ENCODE assay signal across 8 mouse cellular contexts in genomic region chr5:111257127-111257526, GRCm38 (mm10).
DNase-seq lines count a peak whose midpoint lies in the region; ATAC-seq and TF ChIP-seq lines count a peak whose summit lies in the region.

No protein-coding gene starts in this region.

- H3K27ac ChIP-seq in ES-Bruce4 (ENCODE audit: insufficient read depth, low read length): no peak overlapping the region
- H3K27ac ChIP-seq in gastrocnemius, adult 2 months: no peak overlapping the region
- peak overlapping the region; percentile 91 for H3K27ac ChIP-seq in midbrain, embryonic 12.5 days (replicated peaks)

- no peak for TF ChIP-seq EP300 in ES-Bruce4 (IDR thresholded peaks at IDR 0.05; ENCODE audit: insufficient read depth, low read depth, low read length)

- no peak for TF ChIP-seq POLR2A in ES-Bruce4 (IDR thresholded peaks at IDR 0.05; ENCODE audit: insufficient read depth, low read length)

- no peaks in the 10 kb centered on the region for H3K9me3 ChIP-seq in ES-Bruce4 (replicated peaks; ENCODE audit: control insufficient read depth, insufficient read depth, low read length, poor library complexity, severe bottlenecking)
- no peaks in the 10 kb centered on the region for H3K9me3 ChIP-seq in midbrain, embryonic 12.5 days

- H3K4me3 ChIP-seq in ES-Bruce4 (ENCODE audit: low read depth, low read length): no peak overlapping the region
- H3K4me3 ChIP-seq in gastrocnemius, adult 2 months: no peak overlapping the region
- H3K4me3 ChIP-seq in midbrain, embryonic 12.5 days: no peak overlapping the region

- WGBS in midbrain, embryonic 12.5 days: 0% methylated on average over 2 of the region's 2 CpGs

- peak; percentile 74 for TF ChIP-seq CTCF in ES-Bruce4 (IDR thresholded peaks at IDR 0.05; ENCODE audit: low read depth, low read length)
- peak; percentile 73 for TF ChIP-seq CTCF in gastrocnemius, adult 2 months (IDR thresholded peaks at IDR 0.05)

- peak; percentile 25; the same call in 1 of the 2 replicates for ATAC-seq in midbrain, embryonic 12.5 days (ENCODE audit: low FRiP score, low read depth)

- intact Hi-C loops in gastrocnemius, adult 2 months (cut with DNase I): loop anchor here (5.0 kb wide), 2 partner anchors 275 to 415 kb away; no protein-coding TSS in a partner anchor

- no peaks in the 10 kb centered on the region for H3K4me1 ChIP-seq in ES-Bruce4 (ENCODE audit: control insufficient read depth, insufficient read depth, low read length)
- peaks cover 46% of the 10 kb centered on the region for H3K4me1 ChIP-seq in midbrain, embryonic 12.5 days

- no peak overlapping the region for H3K9ac ChIP-seq in ES-Bruce4 (ENCODE audit: low read depth, poor library complexity, severe bottlenecking)
- H3K9ac ChIP-seq in midbrain, embryonic 12.5 days (replicated peaks): peak overlapping the region; percentile 28; the same call in 1 of the 2 replicates

- H3K4me2 ChIP-seq in midbrain, embryonic 12.5 days (replicated peaks): no peak overlapping the region

- DNase-seq in gastrocnemius, adult 18-20 months (ENCODE audit: low spot score): peak; percentile 66
- no peak for DNase-seq in gastrocnemius, postnatal 25 days
- DNase-seq in cerebellum, adult 9-11 months: peak; percentile 68
- peak; percentile 82 for DNase-seq in gastrocnemius, adult 2 months
- DNase-seq in layer of hippocampus, postnatal 36 days: peak; percentile 50 to 63
- DNase-seq in testis, postnatal 10 days (ENCODE audit: low spot score): peak; percentile 85

- H3K27me3 ChIP-seq in ES-Bruce4 (ENCODE audit: control insufficient read depth, insufficient read depth, low read length, poor library complexity, severe bottlenecking): no peaks in the 10 kb centered on the region
- H3K27me3 ChIP-seq in midbrain, embryonic 12.5 days: peaks cover 9% of the 10 kb centered on the region; the same call in 1 of the 2 replicates

- no peaks in the 10 kb centered on the region for H3K36me3 ChIP-seq in ES-Bruce4 (ENCODE audit: control insufficient read depth, insufficient read depth, low read length, poor library complexity, severe bottlenecking)
- no peaks in the 10 kb centered on the region for H3K36me3 ChIP-seq in midbrain, embryonic 12.5 days
